Mouse (Mus musculus) megakaryocyte, embryonic 14.5 days (primary cell): ENCODE data around the gene Carnmt1. TPM values are rescaled to one million over a fixed set of nuclear protein-coding genes. Genes with fewer than 3 reads are reported as not detected.
A peak's percentile ranks its signal among the peaks of the same experiment; 100 is the strongest.

Experiments
- H3K27me3 ChIP-seq: replicated peaks from 2 replicates; pipeline ENCODE3; 2012; ENCODE audit warnings: inconsistent platforms
- H3K36me3 ChIP-seq: replicated peaks from 2 replicates; pipeline ENCODE3; 2012; ENCODE audit warnings: low read length, inconsistent platforms, mixed read lengths
- H3K4me1 ChIP-seq: 2 replicates; pipeline ENCODE4 v1.6.1; 2012; ENCODE audit warnings: inconsistent platforms
- H3K4me3 ChIP-seq: replicated peaks from 2 replicates; pipeline ENCODE3; 2012; ENCODE audit warnings: moderate library complexity, mild to moderate bottlenecking, inconsistent platforms
- H3K9me3 ChIP-seq: 2 replicates; pipeline ENCODE4 v1.6.1; 2012; ENCODE audit warnings: inconsistent platforms
- FLI1 ChIP-seq: IDR thresholded peaks from 2 replicates; pipeline ENCODE4 v1.6.1; 2012; ENCODE audit warnings: low read length, inconsistent platforms, mixed read lengths
- GATA1 ChIP-seq: IDR thresholded peaks from 3 replicates; pipeline ENCODE4 v1.6.1; 2012; ENCODE audit warnings: mixed read lengths, low read length, inconsistent platforms, borderline replicate concordance
- polyA plus RNA-seq: library from polyadenylated mRNA; stranded (reverse); fragments of >175 nt; gene quantifications from 2 replicates; pipeline ENCODE4 v1.2.3, GENCODE M21; 2012; ENCODE audit warnings: low replicate concordance; ENCODE audit not compliant: insufficient read depth

Carnmt1 gene
- polyA plus RNA-seq, 1 experiment, result 8.3 TPM

DNA sequence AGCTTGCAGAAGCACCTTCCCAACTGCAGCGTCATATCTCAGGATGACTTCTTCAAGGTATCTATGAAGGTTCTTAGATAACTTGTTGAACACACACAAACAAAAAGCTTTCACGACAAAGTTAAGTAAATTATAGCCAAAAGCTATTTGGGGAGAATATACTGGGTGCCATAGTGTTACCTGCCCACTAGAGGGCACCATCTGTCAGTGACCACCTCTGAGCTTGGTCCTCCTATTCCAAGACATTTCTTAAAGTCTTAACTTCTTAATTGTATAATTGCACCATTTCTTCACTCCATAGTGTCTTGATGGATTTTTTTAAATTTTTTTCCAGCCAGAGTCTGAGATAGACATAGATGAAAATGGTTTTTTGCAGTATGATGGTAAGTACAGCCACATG lies 31.0 kb upstream of the Carnmt1 start:
- Histone ChIP-seq H3K4me1 (peaks cover 38% of the 10 kb centered on the region), H3K27me3 (no peaks in the 10 kb centered on the region), H3K36me3 (peaks cover 42% of the 10 kb centered on the region), H3K4me3 (no peak overlapping the region), H3K9me3 (peaks cover 4% of the 10 kb centered on the region; the same call in 1 of the 2 replicates)
- no peak for TF ChIP-seq GATA1
- no peak for TF ChIP-seq FLI1

DNA sequence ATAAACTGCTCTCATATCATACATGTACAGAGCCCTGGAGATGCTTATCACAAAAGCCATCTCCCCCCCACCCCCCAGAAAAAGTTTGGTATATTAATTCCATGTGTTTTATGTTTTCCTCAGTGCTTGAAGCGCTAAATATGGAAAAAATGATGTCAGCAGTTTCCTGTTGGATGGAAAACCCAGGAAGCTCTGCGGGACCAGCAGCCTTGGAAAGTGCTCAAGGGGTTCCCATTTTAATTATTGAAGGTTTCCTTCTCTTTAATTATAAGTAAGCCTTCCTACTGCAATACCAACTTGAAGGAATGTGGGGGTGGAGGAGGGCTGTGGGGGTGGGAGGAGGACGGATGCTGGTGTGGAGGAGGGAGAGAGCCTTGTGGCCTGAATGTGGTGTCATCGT lies 29.6 kb upstream of the Carnmt1 start:
- no peak overlapping the region for H3K4me3 ChIP-seq
- H3K36me3 ChIP-seq, result peaks cover 54% of the 10 kb centered on the region
- TF ChIP-seq FLI1, result no peak
- TF ChIP-seq GATA1, result no peak
- H3K27me3 ChIP-seq, result no peaks in the 10 kb centered on the region
- H3K4me1 ChIP-seq, result peaks cover 40% of the 10 kb centered on the region
- no peaks in the 10 kb centered on the region for H3K9me3 ChIP-seq

DNA sequence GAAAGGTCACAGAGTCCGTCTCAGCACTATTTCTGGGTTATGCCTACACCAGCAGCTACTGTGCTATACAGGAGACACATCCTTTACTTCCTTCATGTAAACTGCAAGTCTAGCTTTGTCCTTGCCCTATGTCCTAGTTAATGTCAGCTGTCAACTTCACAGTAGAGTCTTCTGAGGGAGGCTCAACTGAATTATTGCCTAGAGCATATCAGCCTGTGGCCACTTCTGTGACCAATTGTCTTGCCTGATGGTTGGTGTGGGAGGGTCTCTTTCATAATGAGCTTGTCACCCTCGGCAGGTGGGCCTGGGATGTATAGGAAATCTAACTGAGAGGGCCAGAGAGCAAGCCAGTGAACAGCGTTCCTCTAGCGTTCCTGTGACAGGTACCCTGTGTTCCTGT lies 27.2 kb upstream of the Carnmt1 start:
- TF ChIP-seq FLI1 (no peak), GATA1 (no peak)
- no peak overlapping the region for H3K4me3 ChIP-seq
- H3K9me3 ChIP-seq, result no peaks in the 10 kb centered on the region
- H3K4me1 ChIP-seq, result peaks cover 63% of the 10 kb centered on the region
- no peaks in the 10 kb centered on the region for H3K27me3 ChIP-seq
- H3K36me3 ChIP-seq, result peaks cover 48% of the 10 kb centered on the region

DNA sequence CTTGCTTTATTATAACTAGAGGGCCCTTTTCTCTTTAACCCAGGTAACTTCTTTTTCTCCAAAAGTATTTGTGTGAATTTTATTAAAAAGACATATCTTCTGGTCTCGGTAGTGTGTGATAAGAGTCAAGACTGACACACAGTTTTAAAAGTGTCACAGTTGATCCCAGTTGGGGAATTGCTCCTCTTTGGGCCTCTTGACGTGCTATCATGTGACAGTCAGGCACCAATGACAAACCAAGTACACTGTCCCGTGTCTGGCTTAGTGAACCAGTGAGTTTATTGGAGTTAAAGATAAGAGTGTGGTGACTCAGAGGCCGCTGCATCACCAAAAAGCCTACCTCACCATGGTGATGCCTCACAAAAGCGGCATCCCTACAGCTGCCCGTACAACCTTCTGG lies 26.5 kb upstream of the Carnmt1 start:
- peaks cover 48% of the 10 kb centered on the region for H3K36me3 ChIP-seq
- H3K4me3 ChIP-seq, result no peak overlapping the region
- H3K27me3 ChIP-seq, result no peaks in the 10 kb centered on the region
- no peaks in the 10 kb centered on the region for H3K9me3 ChIP-seq
- peaks cover 60% of the 10 kb centered on the region for H3K4me1 ChIP-seq
- TF ChIP-seq FLI1 (no peak), GATA1 (no peak)

DNA sequence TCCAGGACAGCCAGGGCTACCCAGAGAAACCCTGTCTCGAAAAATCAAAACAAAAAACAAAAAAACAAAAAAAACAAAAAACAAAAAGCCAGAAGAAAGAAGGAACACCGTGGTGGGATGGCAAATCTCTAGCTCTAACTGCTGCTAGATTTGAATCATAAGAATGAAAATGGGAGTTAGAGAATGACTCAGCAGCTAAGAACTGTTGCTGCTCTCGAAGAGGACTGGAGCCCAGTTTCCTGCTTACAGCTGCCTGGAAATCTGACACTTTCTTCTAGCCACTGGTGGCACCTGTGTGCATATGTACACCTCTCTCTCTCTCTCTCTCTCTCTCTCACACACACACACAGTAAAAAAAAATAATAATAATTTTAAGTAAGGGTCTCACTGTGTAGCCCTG lies 24.2 kb upstream of the Carnmt1 start:
- Histone ChIP-seq H3K27me3 (no peaks in the 10 kb centered on the region), H3K4me3 (peak overlapping the region; percentile 68), H3K4me1 (peaks cover 65% of the 10 kb centered on the region), H3K9me3 (no peaks in the 10 kb centered on the region), H3K36me3 (peaks cover 50% of the 10 kb centered on the region)
- TF ChIP-seq GATA1, result no peak

DNA sequence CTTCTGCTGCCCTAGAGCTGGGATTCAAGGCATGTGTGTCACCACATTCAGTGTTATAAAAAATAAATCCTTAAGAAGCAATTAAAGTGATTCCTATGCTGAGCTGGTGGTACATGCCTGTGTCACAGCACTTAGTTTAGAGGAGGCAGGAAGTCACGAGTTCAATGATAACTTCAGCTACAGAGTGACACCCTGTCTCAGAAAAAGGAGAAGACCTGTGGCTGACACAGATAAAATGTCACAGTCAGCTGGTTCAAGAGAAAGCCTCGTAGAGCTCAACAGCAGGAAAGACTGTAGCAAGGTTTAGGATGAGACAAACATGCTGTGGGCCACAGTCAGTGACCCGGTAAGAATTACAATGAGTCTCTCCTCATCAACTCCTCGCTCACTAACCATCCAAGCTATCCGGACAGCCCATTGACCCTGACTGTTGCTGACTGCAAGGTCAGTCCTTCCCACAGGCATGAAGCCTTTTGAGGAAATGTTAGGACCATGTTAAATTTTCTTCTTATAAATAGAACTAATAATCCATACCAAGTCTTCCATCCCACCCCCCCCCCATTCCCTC lies 23.6 kb upstream of the Carnmt1 start:
- Histone ChIP-seq H3K4me1 (peaks cover 62% of the 10 kb centered on the region), H3K36me3 (peaks cover 46% of the 10 kb centered on the region), H3K27me3 (no peaks in the 10 kb centered on the region), H3K9me3 (no peaks in the 10 kb centered on the region), H3K4me3 (peak overlapping the region; percentile 68)
- TF ChIP-seq GATA1 (no peak; the same call in 2 of the 3 replicates), FLI1 (no peak)

DNA sequence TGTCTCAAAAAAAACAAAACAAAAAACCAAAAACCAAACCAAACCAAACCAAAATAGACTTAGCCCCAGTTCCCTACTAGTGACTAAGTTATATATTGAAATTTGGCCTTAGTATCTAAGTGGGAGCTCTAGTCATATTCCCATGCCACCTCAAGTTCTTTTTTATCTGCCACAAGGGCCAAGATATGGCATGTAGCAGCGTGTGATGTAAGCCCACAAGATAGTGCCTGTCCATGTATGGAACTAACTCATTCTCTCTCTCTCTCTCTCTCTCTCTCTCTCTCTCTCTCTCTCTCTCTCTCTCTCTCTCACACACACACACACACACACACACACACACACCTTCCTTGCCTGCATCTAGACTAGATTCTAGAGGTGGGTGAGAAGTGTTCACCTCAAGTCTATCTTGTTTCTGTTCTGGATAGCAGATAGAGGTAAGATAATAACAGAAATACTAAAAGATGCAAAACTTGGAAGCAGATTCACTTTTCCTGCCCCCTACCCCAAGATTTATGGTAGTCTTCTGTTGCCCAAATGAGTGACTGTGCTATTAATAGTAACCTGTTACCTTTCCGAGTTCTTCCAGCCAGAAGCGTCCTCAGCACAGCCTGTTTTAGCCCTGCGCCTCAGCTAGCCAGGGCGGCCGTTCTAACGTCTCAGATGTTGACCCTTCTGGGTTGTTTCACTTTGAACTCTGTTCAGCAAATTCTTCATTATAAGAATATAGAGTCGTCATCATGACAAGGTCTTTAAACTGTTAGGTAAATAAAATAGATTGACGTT lies 22.6 kb upstream of the Carnmt1 start:
- H3K4me1 ChIP-seq, result peaks cover 67% of the 10 kb centered on the region
- no peaks in the 10 kb centered on the region for H3K9me3 ChIP-seq
- H3K27me3 ChIP-seq, result no peaks in the 10 kb centered on the region
- H3K4me3 ChIP-seq, result no peak overlapping the region
- peaks cover 36% of the 10 kb centered on the region for H3K36me3 ChIP-seq
- TF ChIP-seq GATA1, result no peak
- TF ChIP-seq FLI1, result no peak

DNA sequence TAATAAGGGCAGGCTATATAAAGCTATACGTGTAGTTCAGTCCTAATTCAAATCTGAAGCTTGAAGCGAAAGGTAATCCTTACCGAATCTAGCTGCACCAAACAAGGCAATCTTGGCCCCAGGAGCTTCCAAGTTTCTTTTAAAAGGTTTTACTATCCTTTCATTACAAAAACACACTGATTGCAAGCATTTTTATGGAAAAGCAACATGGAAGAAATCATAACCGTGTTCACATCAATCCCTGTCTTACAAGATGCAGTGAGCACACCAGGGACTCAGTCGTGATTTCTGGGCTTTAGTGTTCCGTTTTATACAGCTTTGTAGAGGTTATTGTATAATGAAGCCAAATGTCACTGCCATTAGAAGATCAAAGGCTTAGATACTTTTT lies 22.0 kb upstream of the Carnmt1 start:
- H3K4me1 ChIP-seq, result peaks cover 69% of the 10 kb centered on the region
- H3K27me3 ChIP-seq, result no peaks in the 10 kb centered on the region
- H3K4me3 ChIP-seq, result no peak overlapping the region
- TF ChIP-seq FLI1 (no peak), GATA1 (no peak)
- H3K36me3 ChIP-seq, result peaks cover 32% of the 10 kb centered on the region
- no peaks in the 10 kb centered on the region for H3K9me3 ChIP-seq

DNA sequence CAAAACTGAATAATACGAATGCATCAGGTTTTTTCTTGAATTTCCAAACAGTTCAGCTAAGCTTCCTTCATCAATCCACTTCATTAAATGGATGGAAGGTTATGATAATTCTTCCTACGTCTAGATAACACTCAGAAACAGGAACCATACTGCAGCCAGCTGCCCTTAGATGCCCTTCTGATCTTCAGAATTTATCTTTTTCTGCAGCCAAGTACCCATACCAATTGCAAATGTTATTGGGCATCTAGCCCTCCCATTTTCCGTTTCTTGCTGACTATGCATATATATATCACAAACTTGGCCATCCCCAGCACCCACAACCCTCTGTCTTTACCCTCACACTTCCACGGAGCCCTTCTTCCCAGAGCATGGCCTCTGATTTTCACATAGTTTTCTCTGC lies 20.6 kb upstream of the Carnmt1 start:
- TF ChIP-seq FLI1 (no peak), GATA1 (no peak)
- no peak overlapping the region for H3K4me3 ChIP-seq
- H3K36me3 ChIP-seq, result peaks cover 21% of the 10 kb centered on the region
- no peaks in the 10 kb centered on the region for H3K27me3 ChIP-seq
- H3K4me1 ChIP-seq, result peaks cover 73% of the 10 kb centered on the region
- no peaks in the 10 kb centered on the region for H3K9me3 ChIP-seq

DNA sequence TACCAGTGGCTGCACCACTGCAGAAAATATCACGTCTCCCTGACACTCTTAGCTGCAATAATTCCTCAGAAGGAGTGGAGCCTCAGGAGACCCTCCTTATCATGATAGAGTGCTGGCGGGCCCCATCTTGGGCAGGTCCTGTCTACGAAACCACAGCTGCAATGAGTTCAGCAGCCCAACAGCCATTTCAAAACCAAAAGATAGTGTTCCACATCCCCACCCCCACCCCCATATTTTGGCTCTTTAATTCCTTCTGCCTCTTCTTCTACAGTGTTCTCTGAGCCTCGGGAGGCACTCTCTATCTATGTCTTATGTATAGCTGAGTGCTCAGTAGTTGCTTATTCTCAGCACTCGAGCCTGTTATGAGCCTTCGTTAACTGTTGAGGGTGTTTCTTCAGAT lies 20.1 kb upstream of the Carnmt1 start:
- peaks cover 78% of the 10 kb centered on the region for H3K4me1 ChIP-seq
- H3K9me3 ChIP-seq, result no peaks in the 10 kb centered on the region
- H3K4me3 ChIP-seq, result no peak overlapping the region
- H3K36me3 ChIP-seq, result peaks cover 16% of the 10 kb centered on the region
- H3K27me3 ChIP-seq, result no peaks in the 10 kb centered on the region
- TF ChIP-seq GATA1, result no peak
